Mouse (Mus musculus): Measurements from ENCODE around the gene Cdc40. TPM values are rescaled to one million over a fixed set of nuclear protein-coding genes. Genes with fewer than 3 reads are reported as not detected.

The Cdc40 gene
- polyA plus RNA-seq, 1 experiment from 2014 or later, result 39.8 TPM

Other genes with a start within 250 kb of the Cdc40 start
- 1.2 and 1.3 TPM in 2 replicates for gene Mettl24, start 200.0 kb downstream of the Cdc40 start, polyA plus RNA-seq (2014; fragmentation: Nextera tagmentation; extraction: Ambion mirVana)
- gene Wasf1, start 164 bp upstream of the Cdc40 start, polyA plus RNA-seq (2014; fragmentation: Nextera tagmentation; extraction: Ambion mirVana), result 36.8 and 38.4 TPM in 2 replicates
- gene Gpr6, start 189.0 kb upstream of the Cdc40 start, polyA plus RNA-seq (2014; fragmentation: Nextera tagmentation; extraction: Ambion mirVana), result not detected in 2 replicates